Mouse (Mus musculus) heart, postnatal 0 days (tissue): ENCODE results near the gene Creld2. TPM values are rescaled to one million over a fixed set of nuclear protein-coding genes. Genes with fewer than 3 reads are reported as not detected.

Experiments
- ATAC-seq: fragments of 200-750 bp; cut with Nextera tagmentation; 2 replicates; pipeline ENCODE4 v1.8.0; 2017; ENCODE audit warnings: low read depth, moderate number of reproducible peaks, moderate library complexity; ENCODE audit not compliant: insufficient read depth
- DNase-seq: peaks from one replicate; pipeline ENCODE4 v3.0.0-alpha.2; 2016; ENCODE audit warnings: low spot score
- H3K27ac ChIP-seq: fragments of 300-500 bp; sonication (generic); 2 replicates; pipeline ENCODE4 v1.5.1; 2014; ENCODE audit warnings: low read depth, mild to moderate bottlenecking
- H3K27me3 ChIP-seq: fragments of 300-500 bp; sonication (generic); 2 replicates; pipeline ENCODE4 v1.6.1; 2014; ENCODE audit warnings: low read length, mixed read lengths; ENCODE audit not compliant: control insufficient read depth, insufficient read depth
- H3K36me3 ChIP-seq: fragments of 300-500 bp; sonication (generic); replicated peaks from 2 replicates; pipeline ENCODE4 v1.6.1; 2014; ENCODE audit warnings: low read length, mixed read lengths; ENCODE audit not compliant: control insufficient read depth, insufficient read depth
- H3K4me1 ChIP-seq: fragments of 300-500 bp; sonication (generic); 2 replicates; pipeline ENCODE4 v1.6.1; 2014; ENCODE audit warnings: antibody characterized with exemption; ENCODE audit not compliant: control insufficient read depth, insufficient read depth
- H3K4me2 ChIP-seq: fragments of 300-500 bp; sonication (generic); 2 replicates; pipeline ENCODE4 v1.6.1; 2014; ENCODE audit warnings: low read depth, mild to moderate bottlenecking, low read length, moderate library complexity
- H3K4me3 ChIP-seq: fragments of 300-500 bp; sonication (generic); 2 replicates; pipeline ENCODE4 v1.5.1; 2014; ENCODE audit warnings: low read depth, low read length
- H3K9ac ChIP-seq: fragments of 300-500 bp; sonication (generic); replicated peaks from 2 replicates; pipeline ENCODE4 v1.6.1; 2014; ENCODE audit warnings: low read depth, low read length, mixed read lengths
- H3K9me3 ChIP-seq: fragments of 300-500 bp; sonication (generic); replicated peaks from 2 replicates; pipeline ENCODE4 v1.6.1; 2016; ENCODE audit warnings: low read length; ENCODE audit not compliant: control insufficient read depth
- CTCF ChIP-seq: IDR thresholded peaks from 2 replicates; pipeline ENCODE4 v1.5.1; 2016; ENCODE audit warnings: antibody characterized with exemption, control low read depth, low read depth
- EP300 ChIP-seq: IDR thresholded peaks from 2 replicates; pipeline ENCODE4 v1.6.1; 2016; ENCODE audit warnings: antibody characterized with exemption, low read depth
- WGBS: fragments of 180-500 bp; shearing (Covaris S2); extraction: QIAGEN DNeasy Blood & Tissue Kit; methylation state at CpG from one replicate; pipeline ENCODE4 v1.1.7; 2014; 5-methylcytosine and 5-hydroxymethylcytosine counted together
- polyA plus RNA-seq: library from polyadenylated mRNA; unstranded; fragments of >200 nt; fragmentation: Nextera tagmentation; extraction: Ambion mirVana; gene quantifications from 2 replicates; pipeline ENCODE4 v1.2.1, GENCODE M21; 2015
- total RNA-seq: library from RNA; depleted of rRNA; stranded (reverse); fragments of >200 nt; gene quantifications from 2 replicates; pipeline ENCODE4 v1.2.3, GENCODE M21; 2014; ENCODE audit warnings: low replicate concordance; rRNA removed

Gene Creld2
- total and polyA plus RNA-seq, 2 experiments from 2014 or later = 23.3 to 26.3 TPM

DNA sequence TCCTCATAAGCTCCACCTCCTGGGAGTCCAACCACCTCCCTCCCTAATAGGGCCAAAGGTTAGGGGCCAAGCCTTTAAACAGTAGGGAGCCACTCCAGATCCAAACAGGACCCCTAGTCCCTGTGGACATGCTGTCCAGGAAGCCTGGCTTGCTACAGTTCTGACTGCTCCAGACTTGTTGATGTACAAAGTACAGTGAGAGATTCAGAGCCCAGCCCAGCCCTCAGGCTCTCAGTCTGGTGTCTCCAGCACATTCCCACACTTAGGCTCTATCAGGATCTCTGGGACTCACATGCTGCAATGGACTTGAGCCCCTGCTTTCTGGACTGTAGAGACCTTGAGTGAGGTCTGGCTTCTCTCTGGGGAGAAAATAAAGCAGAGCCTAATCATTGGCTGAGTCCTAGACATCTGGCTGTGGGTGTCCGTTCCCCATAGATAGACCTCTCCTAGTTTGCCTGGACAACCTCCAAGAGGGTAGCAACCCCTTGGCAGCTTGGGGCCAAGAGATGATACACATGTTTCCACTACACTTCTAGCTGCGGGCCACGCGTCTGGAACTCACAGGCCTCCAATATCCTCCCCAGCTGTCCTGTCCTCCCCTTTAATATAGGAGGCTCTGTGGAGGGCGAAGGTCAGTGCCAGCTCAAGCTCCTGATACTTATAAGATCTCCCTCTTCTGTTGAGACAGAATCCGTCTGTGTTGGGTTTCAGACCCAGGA, 48.7 kb downstream of the Creld2 start:
- TF ChIP-seq EP300 = no peak
- WGBS = 36% methylated on average over 6 of the region's 6 CpGs
- no peak overlapping the region for H3K4me3 ChIP-seq
- peak; percentile 47 for ATAC-seq
- H3K27ac ChIP-seq = peak overlapping the region; percentile 97
- no peaks in the 10 kb centered on the region for H3K9me3 ChIP-seq
- peaks cover 26% of the 10 kb centered on the region for H3K36me3 ChIP-seq
- peaks cover 49% of the 10 kb centered on the region for H3K4me1 ChIP-seq
- H3K9ac ChIP-seq = no peak overlapping the region
- peak overlapping the region; percentile 26 for H3K4me2 ChIP-seq
- H3K27me3 ChIP-seq = no peaks in the 10 kb centered on the region
- DNase-seq = peak; percentile 82

DNA sequence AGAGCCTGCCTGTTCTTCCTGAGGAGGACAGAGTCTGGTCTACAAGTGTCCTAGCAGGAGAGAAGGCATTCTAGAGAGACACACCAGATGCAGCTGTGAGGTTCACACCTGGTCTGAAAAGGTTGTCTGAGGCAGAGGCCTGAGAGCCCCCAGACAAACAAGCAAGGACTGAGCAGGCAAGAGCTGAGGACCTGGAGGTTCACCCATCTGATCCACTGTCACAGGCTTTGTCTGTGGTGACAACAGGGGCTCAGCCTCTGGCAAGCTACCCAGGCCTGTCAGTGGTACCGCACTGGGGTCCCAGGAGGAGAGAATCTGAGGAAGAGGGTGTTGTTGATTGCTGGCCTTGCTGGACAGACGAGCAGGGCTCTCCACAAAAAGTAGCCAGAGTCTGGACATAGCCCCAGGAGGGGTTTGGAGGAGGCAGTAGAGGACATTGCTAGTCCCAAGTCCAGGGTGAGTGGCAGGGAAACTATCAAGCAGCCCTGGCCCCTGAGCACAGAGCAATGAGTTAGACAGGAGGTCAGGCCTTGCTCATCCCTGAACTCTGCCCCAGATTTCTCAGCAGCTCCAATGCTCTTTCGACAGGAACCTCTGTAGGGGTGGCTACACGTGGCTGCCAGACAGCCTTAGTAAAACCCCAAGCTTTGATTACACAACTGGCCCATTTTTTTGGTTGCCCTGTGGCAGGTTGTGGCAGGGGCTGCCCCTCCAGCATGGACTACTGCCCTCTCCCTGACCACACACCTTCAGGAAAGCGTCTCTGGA, 51.2 kb downstream of the Creld2 start:
- no peak for ATAC-seq
- WGBS = 74% methylated on average over 5 of the region's 5 CpGs
- H3K9ac ChIP-seq = no peak overlapping the region
- no peaks in the 10 kb centered on the region for H3K27me3 ChIP-seq
- H3K4me2 ChIP-seq = no peak overlapping the region
- peaks cover 39% of the 10 kb centered on the region for H3K4me1 ChIP-seq
- no peaks in the 10 kb centered on the region for H3K9me3 ChIP-seq
- H3K4me3 ChIP-seq = no peak overlapping the region
- DNase-seq = no peak
- H3K27ac ChIP-seq = no peak overlapping the region
- H3K36me3 ChIP-seq = peaks cover 11% of the 10 kb centered on the region
- TF ChIP-seq CTCF (no peak), EP300 (no peak)

GRCm38 (mm10) chr15:88874061-88874460, 54.6 kb downstream of the Creld2 start:
- H3K4me2 ChIP-seq = no peak overlapping the region
- no peak overlapping the region for H3K27ac ChIP-seq
- ATAC-seq (no peak), DNase-seq (no peak)
- no peaks in the 10 kb centered on the region for H3K27me3 ChIP-seq
- H3K9ac ChIP-seq = no peak overlapping the region
- 95% methylated on average over 3 of the region's 3 CpGs for WGBS
- H3K9me3 ChIP-seq = no peaks in the 10 kb centered on the region
- TF ChIP-seq EP300 (no peak), CTCF (no peak)
- peaks cover 15% of the 10 kb centered on the region for H3K4me1 ChIP-seq
- H3K36me3 ChIP-seq = no peaks in the 10 kb centered on the region
- H3K4me3 ChIP-seq = no peak overlapping the region

- H3K9ac ChIP-seq = no peak overlapping the region
- TF ChIP-seq CTCF (no peak), EP300 (no peak)
- H3K4me1 ChIP-seq = peaks cover 14% of the 10 kb centered on the region
- H3K36me3 ChIP-seq = no peaks in the 10 kb centered on the region
- ATAC-seq (no peak), DNase-seq (no peak)
- H3K27ac ChIP-seq = no peak overlapping the region
- no peaks in the 10 kb centered on the region for H3K9me3 ChIP-seq
- H3K4me3 ChIP-seq = no peak overlapping the region
- 87% methylated on average over 6 of the region's 6 CpGs for whole genome bisulfite sequencing
- no peaks in the 10 kb centered on the region for H3K27me3 ChIP-seq
- H3K4me2 ChIP-seq = no peak overlapping the region
Measured at GRCm38 (mm10) chr15:88874477-88874876, 55.0 kb downstream of the Creld2 start.

- Histone ChIP-seq H3K9ac (no peak overlapping the region), H3K4me2 (no peak overlapping the region), H3K27me3 (no peaks in the 10 kb centered on the region), H3K4me3 (no peak overlapping the region), H3K4me1 (peaks cover 10% of the 10 kb centered on the region), H3K9me3 (no peaks in the 10 kb centered on the region), H3K27ac (peak overlapping the region; percentile 16; the same call in 1 of the 2 replicates), H3K36me3 (no peaks in the 10 kb centered on the region)
- ATAC-seq (peak; percentile 82), DNase-seq (peak; percentile 52)
- WGBS = 21% methylated on average over 10 of the region's 10 CpGs
- no peak for TF ChIP-seq CTCF
- peak; percentile 81 for TF ChIP-seq EP300
Measured at GRCm38 (mm10) chr15:88875625-88876081, 56.2 kb downstream of the Creld2 start.

Other genes with a start within 250 kb of the Creld2 start
- not detected in 2 replicates for gene Zdhhc25, start 219.3 kb upstream of the Creld2 start, total RNA-seq
- gene Zdhhc25, start 219.3 kb upstream of the Creld2 start, polyA plus RNA-seq = not detected in 2 replicates
- gene Brd1, start 85.4 kb upstream of the Creld2 start, total RNA-seq = 35.8 and 36.8 TPM in 2 replicates
- gene Brd1, start 85.4 kb upstream of the Creld2 start, polyA plus RNA-seq = 7.9 and 9.9 TPM in 2 replicates
- gene Zbed4, start 68.0 kb upstream of the Creld2 start, total RNA-seq = 15.7 and 16.6 TPM in 2 replicates
- gene Zbed4, start 68.0 kb upstream of the Creld2 start, polyA plus RNA-seq = 4.0 and 5.1 TPM in 2 replicates
- 19.5 and 21.8 TPM in 2 replicates for gene Alg12, start 328 bp upstream of the Creld2 start, total RNA-seq
- 6.4 and 6.5 TPM in 2 replicates for gene Alg12, start 328 bp upstream of the Creld2 start, polyA plus RNA-seq
- gene Pim3, start 42.5 kb downstream of the Creld2 start, total RNA-seq = 98.4 and 139 TPM in 2 replicates
- gene Pim3, start 42.5 kb downstream of the Creld2 start, polyA plus RNA-seq = 50.6 and 71.1 TPM in 2 replicates
- not detected in 2 replicates for gene Ttll8, start 134.8 kb downstream of the Creld2 start, total RNA-seq
- gene Ttll8, start 134.8 kb downstream of the Creld2 start, polyA plus RNA-seq = not detected in 2 replicates
- not detected in 2 replicates for gene Mlc1, start 159.4 kb downstream of the Creld2 start, total RNA-seq
- gene Mlc1, start 159.4 kb downstream of the Creld2 start, polyA plus RNA-seq = 0.04 TPM in 1 of 2 replicates, not detected in the other
- gene Mov10l1, start 163.3 kb downstream of the Creld2 start, total RNA-seq = 74.3 and 85.9 TPM in 2 replicates
- gene Mov10l1, start 163.3 kb downstream of the Creld2 start, polyA plus RNA-seq = 114 and 124 TPM in 2 replicates
- 0.70 TPM in 1 of 2 replicates, not detected in the other for gene Panx2, start 240.1 kb downstream of the Creld2 start, total RNA-seq
- 0.93 and 1.0 TPM in 2 replicates for gene Panx2, start 240.1 kb downstream of the Creld2 start, polyA plus RNA-seq